Mouse (Mus musculus) intestine, postnatal 0 days (tissue): ENCODE measurements around the gene Cnot6l. TPM values are rescaled to one million over a fixed set of nuclear protein-coding genes. Genes with fewer than 3 reads are reported as not detected.

ENCODE experiments used
- ATAC-seq: fragments of 200-750 bp; cut with Nextera tagmentation; 2 replicates; pipeline ENCODE4 v1.8.0; 2017; ENCODE audit warnings: mild to moderate bottlenecking, moderate TSS enrichment, moderate library complexity
- H3K27ac ChIP-seq: fragments of 300-500 bp; sonication (generic); 2 replicates; pipeline ENCODE4 v1.5.1; 2014; ENCODE audit warnings: mild to moderate bottlenecking, low read depth, low read length, moderate library complexity
- H3K27me3 ChIP-seq: fragments of 300-500 bp; sonication (generic); replicated peaks from 2 replicates; pipeline ENCODE4 v1.6.1; 2014; ENCODE audit warnings: low read length, mixed read lengths; ENCODE audit not compliant: control insufficient read depth, insufficient read depth
- H3K36me3 ChIP-seq: fragments of 300-500 bp; sonication (generic); 2 replicates; pipeline ENCODE4 v1.6.1; 2014; ENCODE audit warnings: mild to moderate bottlenecking, moderate library complexity; ENCODE audit not compliant: control insufficient read depth, insufficient read depth
- H3K4me1 ChIP-seq: fragments of 300-500 bp; sonication (generic); replicated peaks from 2 replicates; pipeline ENCODE4 v1.6.1; 2014; ENCODE audit warnings: antibody characterized with exemption, low read length, mixed read lengths; ENCODE audit not compliant: control insufficient read depth, insufficient read depth
- H3K4me2 ChIP-seq: fragments of 300-500 bp; sonication (generic); replicated peaks from 2 replicates; pipeline ENCODE4 v1.6.1; 2014; ENCODE audit warnings: low read depth, mild to moderate bottlenecking, moderate library complexity
- H3K4me3 ChIP-seq: fragments of 300-500 bp; sonication (generic); 2 replicates; pipeline ENCODE4 v1.5.1; 2014; ENCODE audit warnings: low read depth, low read length
- H3K9ac ChIP-seq: fragments of 300-500 bp; sonication (generic); 2 replicates; pipeline ENCODE4 v1.6.1; 2014; ENCODE audit warnings: mild to moderate bottlenecking, low read depth, low read length
- H3K9me3 ChIP-seq: fragments of 300-500 bp; sonication (generic); 2 replicates; pipeline ENCODE4 v1.6.1; 2016; ENCODE audit warnings: mixed run types; ENCODE audit not compliant: control insufficient read depth
- CTCF ChIP-seq: sonication (generic); IDR thresholded peaks from 2 replicates; pipeline ENCODE4 v1.5.1; 2016; ENCODE audit warnings: low read depth, mild to moderate bottlenecking, control low read depth, antibody characterized with exemption, moderate library complexity
- WGBS: fragments of 180-500 bp; shearing (Covaris S2); extraction: QIAGEN DNeasy Blood & Tissue Kit; methylation state at CpG from one replicate; pipeline ENCODE4 v1.1.7; 2014; 5-methylcytosine and 5-hydroxymethylcytosine counted together
- polyA plus RNA-seq: library from polyadenylated mRNA; unstranded; fragments of >200 nt; fragmentation: Nextera tagmentation; extraction: Ambion mirVana; gene quantifications from 2 replicates; pipeline ENCODE4 v1.2.1, GENCODE M21; 2015

The Cnot6l gene
- polyA plus RNA-seq, 1 experiment from 2014 or later: 17.0 TPM

GRCm38 (mm10) chr5:96201462-96202154, 37.6 kb upstream of the Cnot6l start:
- no peaks in the 10 kb centered on the region for H3K9me3 ChIP-seq
- no peak overlapping the region for H3K4me2 ChIP-seq
- WGBS: 58% methylated on average over 10 of the region's 10 CpGs
- H3K9ac ChIP-seq: no peak overlapping the region
- H3K36me3 ChIP-seq: no peaks in the 10 kb centered on the region
- H3K27me3 ChIP-seq: no peaks in the 10 kb centered on the region
- no peak overlapping the region for H3K4me3 ChIP-seq
- no peak overlapping the region for H3K27ac ChIP-seq
- no peaks in the 10 kb centered on the region for H3K4me1 ChIP-seq
- no peak for TF ChIP-seq CTCF
- no peak for ATAC-seq

- Histone ChIP-seq H3K4me1 (no peaks in the 10 kb centered on the region), H3K27me3 (no peaks in the 10 kb centered on the region), H3K9me3 (no peaks in the 10 kb centered on the region), H3K4me3 (no peak overlapping the region), H3K4me2 (no peak overlapping the region), H3K9ac (no peak overlapping the region), H3K36me3 (no peaks in the 10 kb centered on the region), H3K27ac (no peak overlapping the region)
- 36% methylated on average over 3 of the region's 3 CpGs for WGBS
- no peak for TF ChIP-seq CTCF
- no peak for ATAC-seq
Observed at GRCm38 (mm10) chr5:96200269-96200668, 36.3 kb upstream of the Cnot6l start.

GRCm38 (mm10) chr5:96198271-96198670, 34.3 kb upstream of the Cnot6l start:
- 68% methylated on average over 6 of the region's 6 CpGs for WGBS

GRCm38 (mm10) chr5:96196547-96197052, 32.6 kb upstream of the Cnot6l start:
- Histone ChIP-seq H3K4me3 (no peak overlapping the region), H3K4me2 (no peak overlapping the region), H3K9me3 (no peaks in the 10 kb centered on the region), H3K9ac (no peak overlapping the region), H3K36me3 (no peaks in the 10 kb centered on the region), H3K27ac (no peak overlapping the region), H3K4me1 (no peaks in the 10 kb centered on the region), H3K27me3 (no peaks in the 10 kb centered on the region)
- ATAC-seq: no peak
- WGBS: 58% methylated on average over 2 of the region's 2 CpGs
- TF ChIP-seq CTCF: no peak

More at GRCm38 (mm10) chr5:96198271-96198670, 34.3 kb upstream of the Cnot6l start:
- no peaks in the 10 kb centered on the region for H3K9me3 ChIP-seq
- no peak for ATAC-seq
- no peaks in the 10 kb centered on the region for H3K27me3 ChIP-seq
- no peak overlapping the region for H3K27ac ChIP-seq
- H3K36me3 ChIP-seq: no peaks in the 10 kb centered on the region
- no peak overlapping the region for H3K4me2 ChIP-seq
- no peak overlapping the region for H3K9ac ChIP-seq
- H3K4me1 ChIP-seq: no peaks in the 10 kb centered on the region
- no peak overlapping the region for H3K4me3 ChIP-seq
- no peak for TF ChIP-seq CTCF

GRCm38 (mm10) chr5:96191251-96191650, 27.3 kb upstream of the Cnot6l start:
- no peak for TF ChIP-seq CTCF
- ATAC-seq: no peak
- H3K4me3 ChIP-seq: no peak overlapping the region
- no peaks in the 10 kb centered on the region for H3K27me3 ChIP-seq
- 35% methylated on average over 4 of the region's 4 CpGs for WGBS
- H3K9me3 ChIP-seq: no peaks in the 10 kb centered on the region
- H3K36me3 ChIP-seq: no peaks in the 10 kb centered on the region
- no peak overlapping the region for H3K27ac ChIP-seq
- H3K4me2 ChIP-seq: no peak overlapping the region
- no peak overlapping the region for H3K9ac ChIP-seq
- no peaks in the 10 kb centered on the region for H3K4me1 ChIP-seq

- no peak overlapping the region for H3K4me2 ChIP-seq
- H3K36me3 ChIP-seq: no peaks in the 10 kb centered on the region
- H3K4me1 ChIP-seq: no peaks in the 10 kb centered on the region
- WGBS: 76% methylated on average over 1 of the region's 1 CpGs
- no peak for TF ChIP-seq CTCF
- H3K27ac ChIP-seq: no peak overlapping the region
- no peaks in the 10 kb centered on the region for H3K9me3 ChIP-seq
- no peak overlapping the region for H3K4me3 ChIP-seq
- no peaks in the 10 kb centered on the region for H3K27me3 ChIP-seq
- no peak overlapping the region for H3K9ac ChIP-seq
- no peak for ATAC-seq
Observed at GRCm38 (mm10) chr5:96189761-96190160, 25.8 kb upstream of the Cnot6l start.

- H3K36me3 ChIP-seq: no peaks in the 10 kb centered on the region
- no peaks in the 10 kb centered on the region for H3K27me3 ChIP-seq
- no peak overlapping the region for H3K27ac ChIP-seq
- no peaks in the 10 kb centered on the region for H3K9me3 ChIP-seq
- H3K9ac ChIP-seq: no peak overlapping the region
- no peak overlapping the region for H3K4me2 ChIP-seq
- ATAC-seq: no peak
- 50% methylated on average over 2 of the region's 2 CpGs for WGBS
- no peak overlapping the region for H3K4me3 ChIP-seq
- no peaks in the 10 kb centered on the region for H3K4me1 ChIP-seq
- no peak for TF ChIP-seq CTCF
Observed at GRCm38 (mm10) chr5:96183987-96184386, 20.0 kb upstream of the Cnot6l start.
